Mouse (Mus musculus): Measurements from ENCODE around the gene Alpl. TPM values are rescaled to one million over a fixed set of nuclear protein-coding genes. Genes with fewer than 3 reads are reported as not detected.

Alpl gene
- total RNA-seq, 2 experiments from 2014 or later, result 5.1 to 8.5 TPM

GRCm38 (mm10) chr4:137722230-137722629 lies 74.0 kb downstream of the Alpl start:
- Histone ChIP-seq H3K27ac (no peak overlapping the region), H3K4me3 (no peak overlapping the region)
- intact Hi-C loops (cut with DNase I), result loop anchor here (1.0 kb wide), 2 partner anchors 39 to 46 kb away; no protein-coding TSS in a partner anchor
- no peak for TF ChIP-seq CTCF (IDR thresholded peaks at IDR 0.05)
- DNase-seq (ENCODE audit: extremely low spot score in 1 of 2, low spot score in 2 of 2), result no peak

- intact Hi-C loops (cut with DNase I), result no loop called here
- TF ChIP-seq CTCF (IDR thresholded peaks at IDR 0.05), result no peak
Measured at GRCm38 (mm10) chr4:137721563-137721962, 74.6 kb downstream of the Alpl start.

GRCm38 (mm10) chr4:137719378-137720077 lies 76.7 kb downstream of the Alpl start:
- intact Hi-C loops (cut with DNase I), result no loop called here
- TF ChIP-seq CTCF (IDR thresholded peaks at IDR 0.05), result no peak
- no peak overlapping the region for H3K27ac ChIP-seq
- H3K4me3 ChIP-seq, result no peak overlapping the region
- DNase-seq (ENCODE audit: extremely low spot score in 1 of 2, low spot score in 2 of 2), result no peak

More at GRCm38 (mm10) chr4:137721563-137721962, 74.6 kb downstream of the Alpl start:
- Histone ChIP-seq H3K27ac (no peak overlapping the region), H3K4me3 (no peak overlapping the region)
- no peak for DNase-seq (ENCODE audit: extremely low spot score in 1 of 2, low spot score in 2 of 2)

GRCm38 (mm10) chr4:137717671-137718070 lies 78.5 kb downstream of the Alpl start:
- TF ChIP-seq CTCF (IDR thresholded peaks at IDR 0.05), result no peak
- intact Hi-C loops (cut with DNase I), result no loop called here
- no peak overlapping the region for H3K4me3 ChIP-seq
- no peak for DNase-seq (ENCODE audit: extremely low spot score in 1 of 2, low spot score in 2 of 2)
- no peak overlapping the region for H3K27ac ChIP-seq

- TF ChIP-seq CTCF (IDR thresholded peaks at IDR 0.05), result no peak
- Histone ChIP-seq H3K27ac (no peak overlapping the region), H3K4me3 (no peak overlapping the region)
- no peak for DNase-seq (ENCODE audit: extremely low spot score in 1 of 2, low spot score in 2 of 2)
- intact Hi-C loops (cut with DNase I), result no loop called here
Measured at GRCm38 (mm10) chr4:137717005-137717404, 79.2 kb downstream of the Alpl start.

- no peak for DNase-seq (ENCODE audit: extremely low spot score in 1 of 2, low spot score in 2 of 2)
- Histone ChIP-seq H3K27ac (no peak overlapping the region), H3K4me3 (no peak overlapping the region)
- intact Hi-C loops (cut with DNase I), result no loop called here
- TF ChIP-seq CTCF (IDR thresholded peaks at IDR 0.05), result peak; percentile 43
Measured at GRCm38 (mm10) chr4:137714020-137714624, 82.1 kb downstream of the Alpl start.

- no peak for DNase-seq (ENCODE audit: extremely low spot score in 1 of 2, low spot score in 2 of 2)
- Histone ChIP-seq H3K4me3 (no peak overlapping the region), H3K27ac (no peak overlapping the region)
- no peak for TF ChIP-seq CTCF (IDR thresholded peaks at IDR 0.05)
- intact Hi-C loops (cut with DNase I), result no loop called here
Measured at GRCm38 (mm10) chr4:137712963-137713362, 83.2 kb downstream of the Alpl start.

GRCm38 (mm10) chr4:137707216-137707990 lies 88.8 kb downstream of the Alpl start:
- H3K4me3 ChIP-seq, result peak overlapping the region; percentile 27
- intact Hi-C loops (cut with DNase I), result loop anchor here (1.0 kb wide), 1 partner anchor 71 kb away; no protein-coding TSS in a partner anchor
- H3K27ac ChIP-seq, result no peak overlapping the region
- peak; percentile 64 to 78 for DNase-seq (ENCODE audit: extremely low spot score in 1 of 2, low spot score in 2 of 2)
- TF ChIP-seq CTCF (IDR thresholded peaks at IDR 0.05), result no peak

GRCm38 (mm10) chr4:137706510-137706909 lies 89.7 kb downstream of the Alpl start:
- intact Hi-C loops (cut with DNase I), result no loop called here
- TF ChIP-seq CTCF (IDR thresholded peaks at IDR 0.05), result no peak
- H3K4me3 ChIP-seq, result no peak overlapping the region
- DNase-seq (ENCODE audit: extremely low spot score in 1 of 2, low spot score in 2 of 2), result no peak
- no peak overlapping the region for H3K27ac ChIP-seq

- TF ChIP-seq CTCF (IDR thresholded peaks at IDR 0.05), result no peak
- intact Hi-C loops (cut with DNase I), result no loop called here
- H3K4me3 ChIP-seq, result no peak overlapping the region
- no peak for DNase-seq (ENCODE audit: extremely low spot score in 1 of 2, low spot score in 2 of 2)
- no peak overlapping the region for H3K27ac ChIP-seq
Measured at GRCm38 (mm10) chr4:137705379-137705778, 90.8 kb downstream of the Alpl start.

- TF ChIP-seq CTCF (IDR thresholded peaks at IDR 0.05), result no peak
- H3K4me3 ChIP-seq, result no peak overlapping the region
- no peak for DNase-seq (ENCODE audit: extremely low spot score in 1 of 2, low spot score in 2 of 2)
- H3K27ac ChIP-seq, result no peak overlapping the region
- intact Hi-C loops (cut with DNase I), result no loop called here
Measured at GRCm38 (mm10) chr4:137704561-137704960, 91.6 kb downstream of the Alpl start.

- DNase-seq (ENCODE audit: extremely low spot score in 1 of 2, low spot score in 2 of 2), result no peak
- H3K27ac ChIP-seq, result no peak overlapping the region
- intact Hi-C loops (cut with DNase I), result no loop called here
- no peak for TF ChIP-seq CTCF (IDR thresholded peaks at IDR 0.05)
- no peak overlapping the region for H3K4me3 ChIP-seq
Measured at GRCm38 (mm10) chr4:137703077-137703476, 93.1 kb downstream of the Alpl start.

Measured in left cerebral cortex, adult 2 months (tissue).